Mouse (Mus musculus) heart, embryonic 15.5 days (tissue): ENCODE results near the gene Kbtbd3. TPM values are rescaled to one million over a fixed set of nuclear protein-coding genes. Genes with fewer than 3 reads are reported as not detected.

Source experiments
- ATAC-seq: fragments of 200-750 bp; cut with Nextera tagmentation; replicated peaks from 2 replicates; pipeline ENCODE4 v1.8.0; 2017; ENCODE audit warnings: low read depth, moderate TSS enrichment; ENCODE audit not compliant: insufficient number of reproducible peaks, insufficient read depth, low FRiP score
- H3K27ac ChIP-seq: fragments of 300-500 bp; sonication (generic); 2 replicates; pipeline ENCODE4 v1.5.1; 2015; ENCODE audit warnings: mild to moderate bottlenecking, inconsistent platforms
- H3K27me3 ChIP-seq: fragments of 300-500 bp; sonication (generic); 2 replicates; pipeline ENCODE4 v1.6.1; 2015; ENCODE audit warnings: inconsistent platforms
- H3K36me3 ChIP-seq: fragments of 300-500 bp; sonication (generic); 2 replicates; pipeline ENCODE4 v1.6.1; 2015; ENCODE audit warnings: mild to moderate bottlenecking, inconsistent platforms
- H3K4me1 ChIP-seq: fragments of 300-500 bp; sonication (generic); replicated peaks from 2 replicates; pipeline ENCODE4 v1.6.1; 2015; ENCODE audit warnings: inconsistent platforms
- H3K4me2 ChIP-seq: fragments of 300-500 bp; sonication (generic); 2 replicates; pipeline ENCODE4 v1.6.1; 2015; ENCODE audit warnings: inconsistent platforms, mild to moderate bottlenecking, moderate library complexity
- H3K4me3 ChIP-seq: fragments of 300-500 bp; sonication (generic); 2 replicates; pipeline ENCODE4 v1.5.1; 2015; ENCODE audit warnings: mild to moderate bottlenecking, inconsistent platforms
- H3K9ac ChIP-seq: fragments of 300-500 bp; sonication (generic); 2 replicates; pipeline ENCODE4 v1.6.1; 2015; ENCODE audit warnings: mild to moderate bottlenecking, inconsistent platforms
- H3K9me3 ChIP-seq: fragments of 300-500 bp; sonication (generic); replicated peaks from 2 replicates; pipeline ENCODE4 v1.6.1; 2016; ENCODE audit warnings: inconsistent platforms
- WGBS: fragments of 180-500 bp; shearing (Covaris S2); methylation state at CpG from one replicate; pipeline ENCODE4 v1.1.7; 2015; ENCODE audit warnings: mixed read lengths; 5-methylcytosine and 5-hydroxymethylcytosine counted together
- polyA plus RNA-seq: library from polyadenylated mRNA; unstranded; fragments of >200 nt; fragmentation: Nextera tagmentation; extraction: Ambion mirVana; gene quantifications from 2 replicates; pipeline ENCODE4 v1.2.1, GENCODE M21; 2015

The Kbtbd3 gene
- polyA plus RNA-seq, result 8.3 and 10.5 TPM in 2 replicates

DNA sequence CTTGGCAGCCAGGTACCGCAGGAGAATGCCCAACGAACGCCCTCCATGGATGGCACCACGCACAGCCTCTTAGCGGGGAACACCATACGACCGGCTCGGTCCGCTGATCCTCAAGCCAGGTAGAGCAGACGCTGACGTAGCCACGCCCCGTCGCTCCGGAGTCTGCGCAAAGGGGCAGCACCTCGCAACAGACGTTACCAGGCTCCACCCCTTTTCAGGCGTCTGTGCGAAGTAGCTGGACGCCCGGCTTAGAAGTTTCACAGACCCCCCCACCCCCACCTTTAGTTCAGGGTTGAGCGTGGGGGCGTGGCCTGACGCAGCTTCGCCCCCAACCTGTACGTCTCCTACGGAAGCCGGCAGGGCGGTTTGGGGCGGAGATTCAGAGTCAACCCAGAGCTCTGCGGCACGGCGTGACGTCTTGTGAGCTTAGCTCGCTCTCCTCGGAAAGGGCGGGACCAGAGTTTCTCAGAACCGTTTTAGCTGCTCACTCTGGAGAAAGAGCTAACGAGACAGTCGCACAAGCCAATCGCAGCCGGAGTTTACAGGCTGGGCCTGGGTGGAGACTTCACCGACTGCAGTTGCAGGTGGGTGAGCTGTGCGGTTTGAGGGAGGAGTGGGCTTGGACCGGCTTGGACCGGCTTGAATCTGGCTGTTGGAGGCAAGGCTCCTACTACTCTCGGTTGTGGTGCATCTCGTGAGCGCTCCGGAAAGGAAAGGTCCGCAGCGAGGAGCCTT is at the start of gene Kbtbd3, which contains the start of gene Aasdhppt:
TSS of gene Kbtbd3 (plus strand) at position 483 of the 735 bp plus-strand sequence.
TSS of gene Aasdhppt (minus strand) at position 121 of the 735 bp plus-strand sequence.
- peak within 1 kb of the TSS; percentile 82 for H3K4me2 ChIP-seq
- H3K9ac ChIP-seq, result peak within 1 kb of the TSS; percentile 81
- H3K27ac ChIP-seq, result peak within 1 kb of the TSS; percentile 94
- H3K9me3 ChIP-seq, result no peaks in the 10 kb centered on the region
- ATAC-seq, result peak; percentile 99
- H3K4me3 ChIP-seq, result peak within 1 kb of the TSS; percentile 89
- H3K4me1 ChIP-seq, result peaks cover 19% of the 10 kb centered on the region
- H3K36me3 ChIP-seq, result peaks cover 4% of the 10 kb centered on the region; the same call in 1 of the 2 replicates
- H3K27me3 ChIP-seq, result no peaks in the 10 kb centered on the region
- WGBS, result under 1% methylated on average over 53 of the region's 53 CpGs

DNA sequence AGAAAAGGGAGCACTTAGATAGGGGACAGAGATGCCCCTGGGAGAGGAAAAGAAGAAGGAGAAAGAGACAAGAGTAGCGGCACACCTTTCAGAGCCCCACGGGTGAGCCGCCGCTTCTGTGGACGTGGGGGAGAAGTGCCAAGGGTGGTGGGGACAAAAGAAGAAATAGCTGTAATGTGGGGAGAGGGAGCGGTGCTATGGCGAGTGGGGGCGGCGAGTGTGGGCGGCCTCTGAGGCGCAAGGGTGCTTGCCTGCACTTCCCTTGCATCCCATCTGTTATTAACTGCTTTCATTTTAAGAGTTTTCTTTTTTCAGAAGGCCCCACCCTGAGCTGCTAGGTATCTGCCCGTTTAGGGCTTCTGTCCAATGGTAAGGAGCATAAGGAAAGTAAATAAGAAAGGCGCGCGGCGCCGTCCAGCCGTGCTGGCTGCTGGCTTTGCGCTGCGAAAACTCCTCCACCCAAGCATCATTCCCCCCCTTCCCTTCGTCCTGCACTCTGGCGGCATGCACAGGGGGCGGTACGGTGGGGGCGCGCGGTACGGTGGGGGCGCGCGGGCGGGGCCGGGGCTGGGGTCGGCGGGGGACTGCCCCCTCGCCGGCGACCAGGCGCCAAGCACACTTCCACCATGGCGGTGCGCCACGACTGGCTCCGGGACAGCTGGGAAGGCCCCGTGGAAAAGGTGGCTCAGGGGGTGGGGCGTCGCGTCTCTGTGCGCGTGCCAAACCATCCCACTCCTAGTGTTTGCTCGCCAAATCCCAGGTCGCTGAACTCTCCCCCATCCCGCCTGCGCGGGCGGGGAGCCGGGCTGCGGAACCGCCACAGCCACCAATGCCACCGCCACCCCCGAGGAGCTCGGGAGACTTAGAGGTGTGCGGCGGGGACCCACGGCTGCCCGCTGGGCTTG is 49.5 kb upstream of the Kbtbd3 start:
- Histone ChIP-seq H3K27ac (no peak overlapping the region), H3K4me1 (no peaks in the 10 kb centered on the region), H3K9ac (no peak overlapping the region), H3K4me3 (peak overlapping the region; percentile 43), H3K9me3 (peaks cover 9% of the 10 kb centered on the region; the same call in 1 of the 2 replicates), H3K27me3 (no peaks in the 10 kb centered on the region), H3K4me2 (peak overlapping the region; percentile 45), H3K36me3 (no peaks in the 10 kb centered on the region)
- WGBS, result 41% methylated on average over 65 of the region's 65 CpGs
- ATAC-seq, result no peak

DNA sequence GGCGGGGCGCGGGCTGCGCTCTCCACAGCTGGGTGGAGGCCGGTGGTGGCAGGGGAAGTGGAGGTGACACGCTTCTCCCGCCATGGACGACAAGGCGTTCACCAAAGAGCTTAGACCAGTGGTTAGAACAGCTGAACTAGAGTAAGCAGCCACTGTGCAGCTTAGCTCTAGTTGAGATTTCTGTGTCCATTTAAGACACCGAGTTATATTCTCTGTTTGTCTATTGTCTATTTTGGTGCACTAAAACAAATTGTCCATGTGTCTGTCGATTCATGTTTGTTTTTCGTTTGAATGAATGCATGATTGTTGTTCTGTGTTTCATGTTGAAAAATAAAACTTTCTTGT is 48.9 kb upstream of the Kbtbd3 start:
- Histone ChIP-seq H3K36me3 (no peaks in the 10 kb centered on the region), H3K9me3 (peaks cover 9% of the 10 kb centered on the region; the same call in 1 of the 2 replicates), H3K9ac (no peak overlapping the region), H3K4me3 (peak overlapping the region; percentile 43), H3K27me3 (no peaks in the 10 kb centered on the region), H3K4me2 (peak overlapping the region; percentile 45), H3K4me1 (no peaks in the 10 kb centered on the region), H3K27ac (no peak overlapping the region)
- no peak for ATAC-seq
- WGBS, result 63% methylated on average over 12 of the region's 12 CpGs

DNA sequence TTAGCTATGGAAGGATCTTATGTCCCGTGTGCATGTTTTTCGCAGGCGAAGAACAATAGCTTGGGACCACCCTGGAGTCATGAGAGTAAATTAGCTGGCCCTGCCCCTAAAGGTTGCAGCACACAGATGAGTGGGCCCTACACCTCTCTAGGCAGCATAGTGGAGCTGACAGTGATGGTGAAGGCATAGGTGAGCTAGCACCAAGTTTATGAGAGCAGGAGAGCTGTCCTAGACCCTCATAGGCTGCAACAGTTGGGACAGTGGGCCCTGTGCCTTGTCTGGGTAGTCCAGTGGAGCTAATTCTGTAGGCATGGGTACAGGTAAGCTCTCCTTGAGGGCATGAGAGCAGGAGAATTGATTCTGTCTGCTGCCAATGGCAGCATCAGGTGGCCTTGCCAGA is 42.8 kb upstream of the Kbtbd3 start:
- H3K9ac ChIP-seq, result no peak overlapping the region
- H3K9me3 ChIP-seq, result no peaks in the 10 kb centered on the region
- no peak overlapping the region for H3K27ac ChIP-seq
- 95% methylated on average over 3 of the region's 3 CpGs for WGBS
- no peaks in the 10 kb centered on the region for H3K4me1 ChIP-seq
- no peak overlapping the region for H3K4me3 ChIP-seq
- H3K4me2 ChIP-seq, result no peak overlapping the region
- ATAC-seq, result no peak
- no peaks in the 10 kb centered on the region for H3K27me3 ChIP-seq
- no peaks in the 10 kb centered on the region for H3K36me3 ChIP-seq

DNA sequence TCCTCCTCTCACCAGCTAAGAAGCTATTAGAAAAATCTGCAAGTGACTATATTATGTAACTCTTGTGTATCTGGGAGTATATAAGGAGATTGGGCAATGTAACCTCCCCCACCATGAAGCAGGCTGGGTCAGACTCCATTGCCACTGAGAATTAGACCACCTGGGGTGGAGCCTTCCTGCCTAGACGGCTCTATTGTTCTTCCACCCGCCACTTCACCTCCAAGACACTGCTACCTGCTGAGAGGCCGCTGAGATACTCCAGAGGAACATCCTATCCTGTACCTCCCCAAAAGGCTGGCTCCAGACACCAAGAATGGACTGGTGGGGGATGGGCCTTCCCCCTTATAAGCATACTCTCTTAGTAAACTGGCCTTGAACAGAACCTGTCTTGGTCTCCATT is 25.8 kb upstream of the Kbtbd3 start:
- H3K4me2 ChIP-seq, result no peak overlapping the region
- no peaks in the 10 kb centered on the region for H3K27me3 ChIP-seq
- no peaks in the 10 kb centered on the region; the same call in 1 of the 2 replicates for H3K36me3 ChIP-seq
- no peak for ATAC-seq
- no peaks in the 10 kb centered on the region for H3K4me1 ChIP-seq
- 34% methylated on average over 3 of the region's 3 CpGs for WGBS
- no peaks in the 10 kb centered on the region for H3K9me3 ChIP-seq
- H3K9ac ChIP-seq, result no peak overlapping the region
- H3K27ac ChIP-seq, result no peak overlapping the region
- H3K4me3 ChIP-seq, result no peak overlapping the region

DNA sequence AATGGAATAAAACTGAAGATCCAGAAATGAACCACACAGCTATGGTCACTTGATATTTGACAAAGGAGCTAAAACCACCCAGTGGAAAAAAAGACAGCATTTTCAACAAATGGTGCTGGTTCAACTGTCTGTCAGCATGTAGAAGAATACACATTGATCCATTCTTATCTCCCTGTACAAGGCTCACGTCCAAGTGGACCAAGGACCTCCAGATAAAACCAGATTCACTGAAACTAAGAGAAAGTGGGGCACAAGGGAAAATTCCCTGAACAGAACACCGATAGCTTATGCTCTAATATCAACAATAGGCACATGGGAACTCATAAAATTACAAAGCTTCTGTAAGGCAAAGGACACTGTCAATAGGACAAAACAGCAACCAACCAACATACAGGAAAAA is 9.2 kb upstream of the Kbtbd3 start:
- H3K4me2 ChIP-seq, result no peak overlapping the region
- H3K36me3 ChIP-seq, result peaks cover 20% of the 10 kb centered on the region
- no peak overlapping the region for H3K4me3 ChIP-seq
- no peaks in the 10 kb centered on the region for H3K9me3 ChIP-seq
- H3K9ac ChIP-seq, result no peak overlapping the region
- H3K27me3 ChIP-seq, result no peaks in the 10 kb centered on the region
- no peak for ATAC-seq
- no peak overlapping the region for H3K27ac ChIP-seq
- WGBS, result 55% methylated on average over 2 of the region's 2 CpGs
- H3K4me1 ChIP-seq, result no peaks in the 10 kb centered on the region

DNA sequence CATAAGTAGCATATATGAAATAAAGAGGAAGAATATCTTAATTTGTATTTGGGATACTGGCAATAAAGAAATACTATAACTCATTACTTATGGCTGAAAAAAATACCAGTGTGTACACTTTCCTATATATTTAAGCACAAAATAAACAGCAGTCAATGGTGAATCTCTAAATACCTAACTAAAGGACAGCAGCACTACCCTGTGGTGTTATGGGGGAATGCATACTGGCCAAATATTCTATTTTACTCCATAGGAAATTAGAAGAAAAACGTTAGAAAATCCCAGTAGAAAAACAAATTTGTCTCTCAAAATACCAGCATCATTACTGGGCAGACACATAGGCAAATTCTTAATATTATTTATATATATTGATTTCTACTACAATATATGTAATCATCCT is 4.8 kb upstream of the Kbtbd3 start:
- 48% methylated on average over 1 of the region's 1 CpGs for WGBS
- peaks cover 7% of the 10 kb centered on the region for H3K4me1 ChIP-seq
- H3K4me2 ChIP-seq, result no peak overlapping the region
- H3K27me3 ChIP-seq, result no peaks in the 10 kb centered on the region
- H3K9me3 ChIP-seq, result no peaks in the 10 kb centered on the region
- no peak overlapping the region for H3K27ac ChIP-seq
- ATAC-seq, result no peak
- H3K36me3 ChIP-seq, result peaks cover 11% of the 10 kb centered on the region
- no peak overlapping the region for H3K4me3 ChIP-seq
- no peak overlapping the region for H3K9ac ChIP-seq

DNA sequence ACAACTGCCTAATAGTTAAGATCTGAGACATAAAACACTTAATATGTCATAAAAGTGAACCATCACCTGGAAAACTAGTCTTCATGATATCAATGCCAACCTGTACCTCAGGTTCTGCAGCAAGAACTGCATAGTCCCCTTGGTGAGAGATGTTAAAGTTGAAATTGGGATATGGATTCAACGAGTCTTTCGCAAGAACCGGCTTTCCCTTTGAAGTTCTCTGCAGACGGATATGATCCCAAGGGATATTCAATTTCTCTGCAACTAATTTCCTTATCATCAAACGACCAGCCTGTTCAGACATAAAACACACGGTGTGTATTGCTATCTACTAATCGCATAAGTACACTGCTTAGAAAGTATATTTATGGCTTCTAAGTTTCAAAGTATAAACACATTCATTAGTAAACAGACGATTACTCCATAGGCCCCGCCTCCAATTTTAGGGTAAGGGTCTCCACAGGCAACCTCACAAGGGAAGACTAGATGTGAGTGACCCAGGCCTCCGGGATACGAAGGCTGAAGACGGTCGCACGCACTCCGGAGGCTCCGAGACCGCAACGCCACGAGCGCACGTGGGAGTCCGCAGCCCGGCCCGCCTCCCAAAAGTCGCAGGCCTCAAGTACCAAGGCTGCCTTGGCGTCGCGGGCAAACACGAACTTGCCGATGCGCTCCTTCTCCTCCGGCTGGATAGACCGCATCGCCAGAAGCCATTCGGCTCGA is 844 bp upstream of the Kbtbd3 start:
- peak overlapping the region; percentile 89 for H3K4me3 ChIP-seq
- no peaks in the 10 kb centered on the region for H3K27me3 ChIP-seq
- H3K4me2 ChIP-seq, result peak overlapping the region; percentile 82
- no peaks in the 10 kb centered on the region for H3K36me3 ChIP-seq
- H3K9me3 ChIP-seq, result no peaks in the 10 kb centered on the region
- peak; percentile 14 for ATAC-seq
- under 1% methylated on average over 36 of the region's 36 CpGs for WGBS
- H3K27ac ChIP-seq, result peak overlapping the region; percentile 94
- peak overlapping the region; percentile 81 for H3K9ac ChIP-seq
- H3K4me1 ChIP-seq, result peaks cover 19% of the 10 kb centered on the region

DNA sequence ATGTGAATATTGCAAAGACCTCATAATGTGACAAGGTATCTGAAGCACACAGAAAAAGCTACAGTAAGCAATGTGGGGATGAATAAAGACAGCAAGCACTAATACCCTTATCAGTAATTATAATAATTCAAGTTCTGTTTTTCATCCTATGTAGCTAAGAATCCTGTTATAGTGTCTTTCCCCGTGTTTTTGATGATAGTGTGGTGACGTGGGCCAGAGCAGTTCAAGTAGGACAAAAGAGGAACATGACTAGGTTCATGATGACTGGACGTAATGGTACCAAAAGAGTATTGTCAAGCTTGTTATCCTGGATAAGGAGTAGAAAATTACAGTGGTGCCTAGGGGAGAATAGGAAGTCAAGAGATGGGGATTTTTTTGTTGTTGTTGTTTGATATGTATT is 1.1 kb downstream of the Kbtbd3 start:
- Histone ChIP-seq H3K27ac (peak overlapping the region; percentile 94; the same call in 1 of the 2 replicates), H3K4me2 (peak overlapping the region; percentile 82), H3K4me1 (peaks cover 19% of the 10 kb centered on the region), H3K27me3 (no peaks in the 10 kb centered on the region), H3K9ac (no peak overlapping the region; the same call in 1 of the 2 replicates), H3K9me3 (no peaks in the 10 kb centered on the region), H3K4me3 (peak overlapping the region; percentile 89), H3K36me3 (peaks cover 4% of the 10 kb centered on the region; the same call in 1 of the 2 replicates)
- no peak for ATAC-seq
- 45% methylated on average over 3 of the region's 3 CpGs for WGBS

DNA sequence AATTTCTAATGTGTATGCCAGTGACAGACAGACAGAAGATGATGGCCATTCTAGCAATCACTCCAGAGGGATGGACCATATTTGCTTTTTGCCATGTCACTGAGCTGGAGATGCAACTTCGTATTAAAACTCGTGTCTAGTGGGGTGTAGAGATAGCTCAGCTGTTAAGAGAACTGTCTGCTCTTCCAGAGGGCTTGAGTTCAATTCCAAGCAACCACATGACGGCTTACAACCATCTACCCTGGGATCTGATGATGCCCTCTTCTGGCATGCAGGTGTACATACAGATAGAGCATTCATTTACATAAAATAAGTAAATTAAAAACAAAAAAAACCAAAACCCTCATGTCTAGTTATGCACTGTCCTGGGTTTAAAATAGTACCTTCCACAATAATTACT is 1.5 kb downstream of the Kbtbd3 start:
- peaks cover 4% of the 10 kb centered on the region; the same call in 1 of the 2 replicates for H3K36me3 ChIP-seq
- 83% methylated on average over 3 of the region's 3 CpGs for WGBS
- H3K9me3 ChIP-seq, result no peaks in the 10 kb centered on the region
- no peak overlapping the region for H3K4me3 ChIP-seq
- no peak overlapping the region for H3K27ac ChIP-seq
- H3K9ac ChIP-seq, result no peak overlapping the region
- ATAC-seq, result no peak
- peaks cover 19% of the 10 kb centered on the region for H3K4me1 ChIP-seq
- no peaks in the 10 kb centered on the region for H3K27me3 ChIP-seq
- no peak overlapping the region for H3K4me2 ChIP-seq

DNA sequence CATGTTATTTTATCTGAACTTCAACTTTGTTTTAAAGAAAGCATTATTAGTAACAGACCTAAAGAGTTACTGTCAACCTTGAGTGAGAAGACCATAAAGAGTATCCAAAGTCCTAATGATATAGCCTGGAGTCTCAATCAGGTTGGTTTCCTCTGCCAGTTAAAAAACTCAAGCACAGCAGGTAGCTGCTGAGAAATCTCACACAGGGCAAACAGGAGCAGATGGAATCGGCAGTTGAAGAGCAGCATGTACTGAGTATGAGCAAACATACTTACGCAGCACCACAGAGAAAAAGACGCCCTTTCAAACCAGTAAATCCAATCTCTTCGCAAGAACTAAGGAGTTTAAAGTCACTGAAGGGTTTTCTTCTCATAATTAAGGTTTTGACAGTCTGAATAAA is 4.3 kb downstream of the Kbtbd3 start:
- Histone ChIP-seq H3K4me3 (no peak overlapping the region), H3K4me1 (peaks cover 12% of the 10 kb centered on the region), H3K9ac (no peak overlapping the region), H3K27ac (no peak overlapping the region), H3K9me3 (no peaks in the 10 kb centered on the region), H3K27me3 (no peaks in the 10 kb centered on the region), H3K36me3 (peaks cover 8% of the 10 kb centered on the region; the same call in 1 of the 2 replicates), H3K4me2 (no peak overlapping the region)
- 81% methylated on average over 4 of the region's 4 CpGs for WGBS
- no peak for ATAC-seq
